Mouse (Mus musculus) bone marrow macrophage, adult 2 months (primary cell): ENCODE results near the gene Fgl2.

ENCODE experiments used
- CTCF ChIP-seq: IDR thresholded peaks from 2 replicates; pipeline ENCODE4 v1.5.1; 2012; ENCODE audit warnings: low read depth, mild to moderate bottlenecking, low read length, moderate library complexity
- POLR2A ChIP-seq: IDR thresholded peaks from 2 replicates; pipeline ENCODE4 v1.6.1; 2012; ENCODE audit warnings: mild to moderate bottlenecking, low read depth, low read length, borderline replicate concordance

GRCm38 (mm10) chr5:21420609-21421008 lies 48.2 kb downstream of the Fgl2 start:
- TF ChIP-seq POLR2A (no peak), CTCF (no peak)
